Comparison of ENCODE assay signal across 16 mouse cellular contexts in the genomic region with DNA sequence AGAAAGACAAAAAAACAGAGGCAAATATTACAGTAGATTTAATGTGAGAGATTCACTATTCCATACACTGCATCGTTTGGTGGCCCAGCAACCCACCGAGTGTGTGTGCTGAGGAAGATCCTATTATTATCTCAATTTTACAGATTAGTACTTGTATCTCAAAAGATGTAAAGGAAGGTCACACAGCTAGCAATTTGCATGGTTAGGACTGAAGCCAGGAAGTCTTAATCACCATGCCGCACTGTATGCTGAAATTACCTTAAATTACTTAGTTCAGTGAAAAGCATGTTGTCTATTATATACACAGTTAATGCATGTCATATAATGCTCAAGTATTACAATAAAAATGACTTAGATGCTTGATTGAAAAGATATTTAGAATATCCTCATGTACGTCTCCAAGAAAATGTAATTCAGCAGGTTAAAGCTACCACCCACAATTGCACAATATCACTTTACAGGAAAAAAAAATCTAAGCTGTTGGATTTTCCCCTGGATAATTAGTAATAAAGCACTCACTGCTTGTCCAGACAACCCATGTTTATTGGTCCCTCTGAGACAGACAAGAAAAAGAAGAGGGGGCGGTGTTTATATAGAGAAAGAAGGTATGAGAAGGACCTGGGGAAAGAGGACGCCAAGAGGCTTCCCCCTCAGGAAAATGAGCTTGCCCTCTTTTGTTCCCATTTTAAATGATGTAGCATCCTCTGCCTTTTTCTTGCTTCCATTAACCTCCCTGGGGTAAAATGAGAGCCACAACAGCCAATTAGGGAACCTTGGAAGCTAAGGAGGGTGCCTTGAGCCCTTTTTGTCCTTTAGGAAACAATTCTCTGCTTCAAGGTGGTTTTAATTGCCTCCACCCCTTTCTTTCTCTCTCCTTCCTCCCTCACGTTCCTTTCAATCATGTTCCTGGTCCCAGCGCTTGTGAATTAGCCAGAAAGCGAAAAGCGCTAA.
A peak's percentile ranks its signal among the peaks of the same experiment; 100 is the strongest.
DNase-seq lines count a peak whose midpoint lies in the region; ATAC-seq and TF ChIP-seq lines count a peak whose summit lies in the region.
"Had no signal": no experiment of that assay in that cellular context is flagged by ENCODE, and none has a peak within 500 bp of the region (broad histone marks: within the 10 kb centered on the region; RNA-seq: fewer than 3 reads in every experiment).

No protein-coding gene starts in this region.

- no peak for TF ChIP-seq CTCF in liver, postnatal 0 days (IDR thresholded peaks at IDR 0.05; ENCODE audit: low read depth)

- H3K4me3 ChIP-seq in midbrain, embryonic 11.5 days (ENCODE audit: low read depth, low read length): no peak overlapping the region
- no peak overlapping the region for H3K4me3 ChIP-seq in midbrain, embryonic 10.5 days
- no peak overlapping the region for H3K4me3 ChIP-seq in forebrain, embryonic 16.5 days (replicated peaks; ENCODE audit: low read length)
- no peak overlapping the region for H3K4me3 ChIP-seq in limb, embryonic 13.5 days
- H3K4me3 ChIP-seq in liver, embryonic 12.5 days: no peak overlapping the region
- H3K4me3 ChIP-seq in liver, postnatal 0 days (ENCODE audit: low read depth, low read length): no peak overlapping the region
- H3K4me3 ChIP-seq: heart, adult 2 months; lung, embryonic 15.5 days; megakaryocyte, embryonic 14.5 days; neural tube, embryonic 13.5 days had no signal

- no peaks in the 10 kb centered on the region for H3K9me3 ChIP-seq in midbrain, embryonic 11.5 days (ENCODE audit: control insufficient read depth, low read length)
- H3K9me3 ChIP-seq in midbrain, embryonic 10.5 days (replicated peaks): no peaks in the 10 kb centered on the region
- H3K9me3 ChIP-seq in forebrain, embryonic 16.5 days (ENCODE audit: control insufficient read depth, low read length): no peaks in the 10 kb centered on the region
- no peaks in the 10 kb centered on the region for H3K9me3 ChIP-seq in limb, embryonic 13.5 days
- H3K9me3 ChIP-seq in liver, embryonic 12.5 days (replicated peaks): no peaks in the 10 kb centered on the region
- no peaks in the 10 kb centered on the region for H3K9me3 ChIP-seq in liver, postnatal 0 days (ENCODE audit: low read length)
- H3K9me3 ChIP-seq: lung, embryonic 15.5 days; megakaryocyte, embryonic 14.5 days; neural tube, embryonic 13.5 days had no signal

- H3K27me3 ChIP-seq in midbrain, embryonic 11.5 days (ENCODE audit: control insufficient read depth, insufficient read depth, low read length): no peaks in the 10 kb centered on the region
- H3K27me3 ChIP-seq in midbrain, embryonic 10.5 days (ENCODE audit: low read depth, poor library complexity, severe bottlenecking): no peaks in the 10 kb centered on the region; the same call in 1 of the 2 replicates
- H3K27me3 ChIP-seq in forebrain, embryonic 16.5 days (replicated peaks; ENCODE audit: control insufficient read depth, insufficient read depth, low read length): no peaks in the 10 kb centered on the region
- H3K27me3 ChIP-seq in limb, embryonic 13.5 days: no peaks in the 10 kb centered on the region
- H3K27me3 ChIP-seq in liver, embryonic 12.5 days (replicated peaks): no peaks in the 10 kb centered on the region
- H3K27me3 ChIP-seq in liver, postnatal 0 days (ENCODE audit: insufficient read depth, low read length): no peaks in the 10 kb centered on the region
- H3K27me3 ChIP-seq: lung, embryonic 15.5 days; megakaryocyte, embryonic 14.5 days had no signal

- no peak overlapping the region for H3K27ac ChIP-seq in midbrain, embryonic 11.5 days (ENCODE audit: low read depth, low read length)
- no peak overlapping the region for H3K27ac ChIP-seq in midbrain, embryonic 10.5 days (replicated peaks)
- H3K27ac ChIP-seq in forebrain, embryonic 16.5 days (ENCODE audit: low read length): peak overlapping the region; percentile 52; the same call in 1 of the 2 replicates
- peak overlapping the region; percentile 12; the same call in 1 of the 2 replicates for H3K27ac ChIP-seq in limb, embryonic 13.5 days
- no peak overlapping the region for H3K27ac ChIP-seq in liver, embryonic 12.5 days
- H3K27ac ChIP-seq in liver, postnatal 0 days (ENCODE audit: low read depth): no peak overlapping the region
- H3K27ac ChIP-seq: heart, adult 2 months; lung, embryonic 15.5 days; neural tube, embryonic 13.5 days had no signal

- no peak for DNase-seq in midbrain, embryonic 11.5 days (ENCODE audit: low spot score, missing footprints)
- no peak for DNase-seq in midbrain, embryonic 10.5 days (ENCODE audit: low spot score)
- DNase-seq in left cerebral cortex, adult 8-10 months (ENCODE audit: low spot score in 2 of 2): no peak
- no peak for DNase-seq in liver, postnatal 0 days
- DNase-seq: adrenal gland, postnatal 25 days; B cell, adult 2 months; heart, adult 2 months; right cerebral cortex, adult 18-20 months; thymus, adult 2 months had no signal

- no peaks in the 10 kb centered on the region; the same call in 1 of the 2 replicates for H3K4me1 ChIP-seq in midbrain, embryonic 11.5 days (ENCODE audit: control insufficient read depth, insufficient read depth, low read length)
- H3K4me1 ChIP-seq in midbrain, embryonic 10.5 days: peaks cover 21% of the 10 kb centered on the region
- peaks cover 12% of the 10 kb centered on the region for H3K4me1 ChIP-seq in forebrain, embryonic 16.5 days (replicated peaks; ENCODE audit: control insufficient read depth, insufficient read depth, low read length)
- H3K4me1 ChIP-seq in limb, embryonic 13.5 days: peaks cover 30% of the 10 kb centered on the region
- no peaks in the 10 kb centered on the region for H3K4me1 ChIP-seq in liver, embryonic 12.5 days
- H3K4me1 ChIP-seq in liver, postnatal 0 days (ENCODE audit: insufficient read depth): no peaks in the 10 kb centered on the region
- H3K4me1 ChIP-seq: lung, embryonic 15.5 days; megakaryocyte, embryonic 14.5 days; neural tube, embryonic 13.5 days had no signal

- TF ChIP-seq EP300 in liver, postnatal 0 days (IDR thresholded peaks at IDR 0.05; ENCODE audit: low read depth): no peak

- no peak overlapping the region for H3K4me2 ChIP-seq in midbrain, embryonic 11.5 days
- H3K4me2 ChIP-seq in forebrain, embryonic 16.5 days (ENCODE audit: low read length): peak overlapping the region; percentile 16
- peak overlapping the region; percentile 40 for H3K4me2 ChIP-seq in limb, embryonic 13.5 days (replicated peaks)
- no peak overlapping the region for H3K4me2 ChIP-seq in liver, embryonic 12.5 days
- no peak overlapping the region for H3K4me2 ChIP-seq in liver, postnatal 0 days (ENCODE audit: low read depth, low read length)
- H3K4me2 ChIP-seq: lung, embryonic 15.5 days; neural tube, embryonic 13.5 days had no signal

- no peak overlapping the region for H3K9ac ChIP-seq in midbrain, embryonic 11.5 days (ENCODE audit: low read length)
- no peak overlapping the region for H3K9ac ChIP-seq in forebrain, embryonic 16.5 days (replicated peaks; ENCODE audit: low read depth, low read length)
- H3K9ac ChIP-seq in limb, embryonic 13.5 days: no peak overlapping the region
- H3K9ac ChIP-seq in liver, embryonic 12.5 days: no peak overlapping the region
- H3K9ac ChIP-seq in liver, postnatal 0 days (replicated peaks): no peak overlapping the region
- H3K9ac ChIP-seq: lung, embryonic 15.5 days; neural tube, embryonic 13.5 days had no signal

- ATAC-seq in midbrain, embryonic 11.5 days (ENCODE audit: low FRiP score): peak; percentile 57; the same call in 1 of the 2 replicates
- ATAC-seq in forebrain, embryonic 16.5 days: peak; percentile 76
- ATAC-seq in limb, embryonic 13.5 days (ENCODE audit: low FRiP score, low read depth): peak; percentile 59; the same call in 1 of the 2 replicates
- no peak for ATAC-seq in liver, embryonic 12.5 days
- ATAC-seq in monocyte, adult 5-6 weeks (replicated peaks; ENCODE audit: insufficient number of reproducible peaks, low FRiP score, low TSS enrichment, poor library complexity, severe bottlenecking): no peak
- ATAC-seq in liver, postnatal 0 days: no peak

- no peaks in the 10 kb centered on the region for H3K36me3 ChIP-seq in midbrain, embryonic 11.5 days (ENCODE audit: control insufficient read depth, insufficient read depth, low read length)
- no peaks in the 10 kb centered on the region for H3K36me3 ChIP-seq in midbrain, embryonic 10.5 days
- H3K36me3 ChIP-seq in forebrain, embryonic 16.5 days (ENCODE audit: control insufficient read depth, insufficient read depth): no peaks in the 10 kb centered on the region
- no peaks in the 10 kb centered on the region for H3K36me3 ChIP-seq in limb, embryonic 13.5 days
- no peaks in the 10 kb centered on the region for H3K36me3 ChIP-seq in liver, embryonic 12.5 days
- no peaks in the 10 kb centered on the region for H3K36me3 ChIP-seq in liver, postnatal 0 days (replicated peaks; ENCODE audit: insufficient read depth, low read length)
- H3K36me3 ChIP-seq: lung, embryonic 15.5 days; neural tube, embryonic 13.5 days had no signal

- 63% methylated on average over 10 of the region's 10 CpGs for WGBS in midbrain, embryonic 11.5 days
- WGBS in midbrain, embryonic 10.5 days: 69% methylated on average over 10 of the region's 10 CpGs
- WGBS in forebrain, embryonic 16.5 days: 8% methylated on average over 10 of the region's 10 CpGs
- 37% methylated on average over 10 of the region's 10 CpGs for WGBS in limb, embryonic 13.5 days
- 66% methylated on average over 10 of the region's 10 CpGs for WGBS in liver, embryonic 12.5 days (ENCODE audit: insufficient replicate concordance)
- WGBS in liver, postnatal 0 days (ENCODE audit: insufficient replicate concordance): 73% methylated on average over 10 of the region's 10 CpGs

Comparison
In these comparisons a context has a peak if more than half of its experiments do, and no peak if none do; other contexts are left out.
1. ATAC-seq: peak in midbrain, embryonic 11.5 days (single experiment), forebrain, embryonic 16.5 days (single experiment) and limb, embryonic 13.5 days (single experiment); none in liver, embryonic 12.5 days (single experiment), monocyte, adult 5-6 weeks (single experiment) and liver, postnatal 0 days (single experiment).
2. H3K27ac ChIP-seq: peak in forebrain, embryonic 16.5 days (single experiment) and limb, embryonic 13.5 days (single experiment); none in midbrain, embryonic 11.5 days (single experiment), midbrain, embryonic 10.5 days (single experiment), liver, embryonic 12.5 days (single experiment) and liver, postnatal 0 days (single experiment).
3. H3K4me2 ChIP-seq: peak in forebrain, embryonic 16.5 days (single experiment) and limb, embryonic 13.5 days (single experiment); none in midbrain, embryonic 11.5 days (single experiment), liver, embryonic 12.5 days (single experiment) and liver, postnatal 0 days (single experiment).